Mouse (Mus musculus) forebrain, embryonic 15.5 days (tissue): Measurements from ENCODE around the gene Gna15. TPM values are rescaled to one million over a fixed set of nuclear protein-coding genes. Genes with fewer than 3 reads are reported as not detected.

Source experiments
- ATAC-seq: fragments of 200-750 bp; cut with Nextera tagmentation; replicated peaks from 2 replicates; pipeline ENCODE4 v1.8.0; 2017; ENCODE audit warnings: mild to moderate bottlenecking, moderate TSS enrichment, moderate library complexity
- H3K27ac ChIP-seq: fragments of 300-500 bp; sonication (generic); replicated peaks from 2 replicates; pipeline ENCODE4 v1.5.1; 2015; ENCODE audit warnings: mild to moderate bottlenecking, inconsistent platforms
- H3K27me3 ChIP-seq: fragments of 300-500 bp; sonication (generic); 2 replicates; pipeline ENCODE4 v1.6.1; 2015; ENCODE audit warnings: inconsistent platforms
- H3K36me3 ChIP-seq: fragments of 300-500 bp; sonication (generic); 2 replicates; pipeline ENCODE4 v1.6.1; 2015; ENCODE audit warnings: mild to moderate bottlenecking, inconsistent platforms
- H3K4me1 ChIP-seq: fragments of 300-500 bp; sonication (generic); 2 replicates; pipeline ENCODE4 v1.6.1; 2015; ENCODE audit warnings: inconsistent platforms
- H3K4me2 ChIP-seq: fragments of 300-500 bp; sonication (generic); replicated peaks from 2 replicates; pipeline ENCODE4 v1.6.1; 2015; ENCODE audit warnings: mild to moderate bottlenecking, inconsistent platforms
- H3K4me3 ChIP-seq: fragments of 300-500 bp; sonication (generic); 2 replicates; pipeline ENCODE4 v1.5.1; 2015; ENCODE audit warnings: mild to moderate bottlenecking, inconsistent platforms
- H3K9ac ChIP-seq: fragments of 300-500 bp; sonication (generic); replicated peaks from 2 replicates; pipeline ENCODE4 v1.6.1; 2015; ENCODE audit warnings: mild to moderate bottlenecking, inconsistent platforms
- H3K9me3 ChIP-seq: fragments of 300-500 bp; sonication (generic); 2 replicates; pipeline ENCODE4 v1.6.1; 2016; ENCODE audit warnings: inconsistent platforms
- WGBS: fragments of 180-500 bp; shearing (Covaris S2); methylation state at CpG from one replicate; pipeline ENCODE4 v1.1.7; 2015; ENCODE audit warnings: mixed read lengths; 5-methylcytosine and 5-hydroxymethylcytosine counted together
- polyA plus RNA-seq: library from polyadenylated mRNA; unstranded; fragments of >200 nt; fragmentation: Nextera tagmentation; extraction: Ambion mirVana; gene quantifications from 2 replicates; pipeline ENCODE4 v1.2.1, GENCODE M21; 2015

Gene Gna15
- polyA plus RNA-seq, 1 experiment from 2014 or later = 0.84 TPM

- Histone ChIP-seq H3K27ac (no peak overlapping the region), H3K36me3 (peaks cover 6% of the 10 kb centered on the region), H3K4me3 (no peak overlapping the region), H3K27me3 (no peaks in the 10 kb centered on the region), H3K4me2 (no peak overlapping the region), H3K9ac (no peak overlapping the region), H3K9me3 (no peaks in the 10 kb centered on the region), H3K4me1 (peaks cover 14% of the 10 kb centered on the region)
- ATAC-seq = no peak
- 93% methylated on average over 2 of the region's 2 CpGs for WGBS
Observed at GRCm38 (mm10) chr10:81537429-81537828, 13.4 kb upstream of the Gna15 start.

GRCm38 (mm10) chr10:81536734-81537133 is 12.7 kb upstream of the Gna15 start:
- H3K4me1 ChIP-seq = peaks cover 8% of the 10 kb centered on the region
- no peak overlapping the region for H3K4me2 ChIP-seq
- H3K9ac ChIP-seq = no peak overlapping the region
- 79% methylated on average over 6 of the region's 6 CpGs for WGBS
- no peak for ATAC-seq
- H3K27me3 ChIP-seq = no peaks in the 10 kb centered on the region
- H3K9me3 ChIP-seq = no peaks in the 10 kb centered on the region
- peaks cover 10% of the 10 kb centered on the region for H3K36me3 ChIP-seq
- no peak overlapping the region for H3K27ac ChIP-seq
- no peak overlapping the region for H3K4me3 ChIP-seq

GRCm38 (mm10) chr10:81534826-81535225 is 10.8 kb upstream of the Gna15 start:
- Histone ChIP-seq H3K4me3 (no peak overlapping the region), H3K36me3 (peaks cover 25% of the 10 kb centered on the region), H3K4me1 (no peaks in the 10 kb centered on the region), H3K27me3 (no peaks in the 10 kb centered on the region), H3K4me2 (no peak overlapping the region), H3K27ac (no peak overlapping the region), H3K9me3 (no peaks in the 10 kb centered on the region), H3K9ac (no peak overlapping the region)
- no peak for ATAC-seq
- WGBS = 60% methylated on average over 16 of the region's 16 CpGs

- 15% methylated on average over 14 of the region's 14 CpGs for WGBS
- Histone ChIP-seq H3K4me3 (no peak overlapping the region), H3K9me3 (no peaks in the 10 kb centered on the region), H3K4me1 (no peaks in the 10 kb centered on the region), H3K27ac (no peak overlapping the region), H3K9ac (no peak overlapping the region), H3K4me2 (no peak overlapping the region), H3K27me3 (0 out of 2 replicates have a peak, but pooled peaks cover 3% of the 10 kb centered on the region), H3K36me3 (peaks cover 25% of the 10 kb centered on the region)
- ATAC-seq = no peak
Observed at GRCm38 (mm10) chr10:81526779-81527178, 2.8 kb upstream of the Gna15 start.

- no peak overlapping the region for H3K27ac ChIP-seq
- H3K4me3 ChIP-seq = no peak overlapping the region
- peaks cover 14% of the 10 kb centered on the region for H3K36me3 ChIP-seq
- no peak overlapping the region for H3K4me2 ChIP-seq
- 67% methylated on average over 12 of the region's 13 CpGs for WGBS
- H3K27me3 ChIP-seq = 0 out of 2 replicates have a peak, but pooled peaks cover 3% of the 10 kb centered on the region
- no peak for ATAC-seq
- no peaks in the 10 kb centered on the region for H3K4me1 ChIP-seq
- no peak overlapping the region for H3K9ac ChIP-seq
- no peaks in the 10 kb centered on the region for H3K9me3 ChIP-seq
Observed at GRCm38 (mm10) chr10:81525017-81525694, 1.1 kb upstream of the Gna15 start.

GRCm38 (mm10) chr10:81523570-81523969 is 455 bp downstream of the Gna15 start:
- no peak overlapping the region for H3K4me2 ChIP-seq
- ATAC-seq = no peak
- no peaks in the 10 kb centered on the region for H3K4me1 ChIP-seq
- no peak overlapping the region for H3K9ac ChIP-seq
- no peak overlapping the region for H3K4me3 ChIP-seq
- 23% methylated on average over 19 of the region's 19 CpGs for WGBS
- H3K36me3 ChIP-seq = no peaks in the 10 kb centered on the region
- 0 out of 2 replicates have a peak, but pooled peaks cover 3% of the 10 kb centered on the region for H3K27me3 ChIP-seq
- no peaks in the 10 kb centered on the region for H3K9me3 ChIP-seq
- no peak overlapping the region for H3K27ac ChIP-seq

- Histone ChIP-seq H3K9ac (no peak overlapping the region), H3K4me2 (no peak overlapping the region), H3K4me3 (no peak overlapping the region), H3K4me1 (no peaks in the 10 kb centered on the region), H3K36me3 (no peaks in the 10 kb centered on the region), H3K27ac (no peak overlapping the region), H3K9me3 (no peaks in the 10 kb centered on the region), H3K27me3 (0 out of 2 replicates have a peak, but pooled peaks cover 3% of the 10 kb centered on the region)
- 79% methylated on average over 6 of the region's 6 CpGs for WGBS
- no peak for ATAC-seq
Observed at GRCm38 (mm10) chr10:81523142-81523541, 883 bp downstream of the Gna15 start.

GRCm38 (mm10) chr10:81519978-81520365 is 4.1 kb downstream of the Gna15 start:
- H3K9ac ChIP-seq = no peak overlapping the region
- H3K9me3 ChIP-seq = no peaks in the 10 kb centered on the region
- H3K27me3 ChIP-seq = 0 out of 2 replicates have a peak, but pooled peaks cover 3% of the 10 kb centered on the region
- WGBS = 77% methylated on average over 3 of the region's 3 CpGs
- ATAC-seq = no peak
- H3K36me3 ChIP-seq = no peaks in the 10 kb centered on the region
- H3K4me3 ChIP-seq = no peak overlapping the region
- no peaks in the 10 kb centered on the region for H3K4me1 ChIP-seq
- H3K27ac ChIP-seq = no peak overlapping the region
- H3K4me2 ChIP-seq = no peak overlapping the region

- H3K9ac ChIP-seq = no peak overlapping the region
- no peaks in the 10 kb centered on the region for H3K36me3 ChIP-seq
- H3K4me3 ChIP-seq = no peak overlapping the region
- 0 out of 2 replicates have a peak, but pooled peaks cover 3% of the 10 kb centered on the region for H3K27me3 ChIP-seq
- WGBS = 88% methylated on average over 6 of the region's 6 CpGs
- no peak overlapping the region for H3K4me2 ChIP-seq
- H3K4me1 ChIP-seq = no peaks in the 10 kb centered on the region
- no peak for ATAC-seq
- no peak overlapping the region for H3K27ac ChIP-seq
- no peaks in the 10 kb centered on the region for H3K9me3 ChIP-seq
Observed at GRCm38 (mm10) chr10:81519227-81519977, 4.6 kb downstream of the Gna15 start.

GRCm38 (mm10) chr10:81518546-81518945 is 5.5 kb downstream of the Gna15 start:
- Histone ChIP-seq H3K4me2 (no peak overlapping the region), H3K4me1 (no peaks in the 10 kb centered on the region), H3K27me3 (no peaks in the 10 kb centered on the region), H3K36me3 (no peaks in the 10 kb centered on the region), H3K9ac (no peak overlapping the region), H3K27ac (no peak overlapping the region), H3K9me3 (no peaks in the 10 kb centered on the region), H3K4me3 (no peak overlapping the region)
- 14% methylated on average over 4 of the region's 4 CpGs for WGBS
- ATAC-seq = no peak

GRCm38 (mm10) chr10:81517227-81517626 is 6.8 kb downstream of the Gna15 start:
- Histone ChIP-seq H3K9ac (no peak overlapping the region), H3K4me1 (no peaks in the 10 kb centered on the region), H3K27ac (no peak overlapping the region), H3K9me3 (no peaks in the 10 kb centered on the region), H3K27me3 (0 out of 2 replicates have a peak, but pooled peaks cover 6% of the 10 kb centered on the region), H3K4me2 (no peak overlapping the region), H3K4me3 (no peak overlapping the region), H3K36me3 (no peaks in the 10 kb centered on the region)
- WGBS = 76% methylated on average over 8 of the region's 8 CpGs
- ATAC-seq = no peak

GRCm38 (mm10) chr10:81513798-81514197 is 10.2 kb downstream of the Gna15 start:
- Histone ChIP-seq H3K4me1 (no peaks in the 10 kb centered on the region), H3K27me3 (0 out of 2 replicates have a peak, but pooled peaks cover 8% of the 10 kb centered on the region), H3K36me3 (no peaks in the 10 kb centered on the region), H3K4me3 (no peak overlapping the region), H3K27ac (no peak overlapping the region), H3K9me3 (no peaks in the 10 kb centered on the region), H3K9ac (no peak overlapping the region), H3K4me2 (no peak overlapping the region)
- WGBS = 89% methylated on average over 5 of the region's 5 CpGs
- no peak for ATAC-seq
